Mouse (Mus musculus): ENCODE results near the gene Cd276.
A peak's percentile ranks its signal among the peaks of the same experiment; 100 is the strongest.
"Not testable (repeated sequence)": the region's sequence is repeated elsewhere in the genome, so short reads cannot be mapped to it uniquely, and the experiment has no call there.

Gene Cd276

DNA sequence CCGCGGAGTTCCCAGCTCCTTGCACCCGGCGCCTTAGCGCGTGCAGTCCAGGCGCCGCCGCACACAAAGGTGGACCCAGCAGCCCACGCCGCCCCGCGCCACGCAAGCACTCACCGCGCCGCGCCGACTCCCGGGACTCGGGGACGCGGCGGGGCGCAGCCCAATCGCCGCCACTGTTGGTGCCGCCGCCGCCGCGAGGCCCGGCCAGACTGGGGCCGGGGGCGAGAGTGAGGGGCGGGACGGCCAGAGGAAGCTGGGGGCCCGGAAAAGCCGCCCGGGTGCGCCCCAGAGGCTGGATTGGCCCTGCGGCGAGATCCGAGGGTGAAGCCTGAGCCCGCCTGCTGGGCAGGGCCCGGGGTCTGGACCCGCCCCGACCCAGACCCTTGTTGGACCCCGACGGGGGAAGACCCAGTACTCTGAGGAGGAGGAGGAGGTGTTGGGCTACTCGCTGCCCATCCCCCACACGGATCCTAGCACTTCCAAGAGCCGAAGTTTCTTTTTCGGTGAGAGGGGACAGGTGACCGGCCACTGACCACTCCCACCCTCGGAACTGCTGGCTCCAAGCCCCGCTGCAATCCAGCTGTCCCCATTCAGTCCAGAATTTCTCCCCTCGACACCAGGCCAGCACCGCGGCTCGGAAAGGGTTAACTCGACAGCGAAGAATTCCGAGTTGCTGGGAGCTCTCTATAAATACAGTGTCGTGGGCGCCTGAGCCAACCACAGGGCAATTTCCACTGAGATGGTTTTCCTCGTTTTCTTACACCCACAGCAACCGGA lies at the start of gene Cd276:
Gene Cd276 (minus strand): TSS at position 530 of the 777 bp plus-strand sequence.
- DNase-seq (ENCODE audit: low spot score in 2 of 2): no peak

DNA sequence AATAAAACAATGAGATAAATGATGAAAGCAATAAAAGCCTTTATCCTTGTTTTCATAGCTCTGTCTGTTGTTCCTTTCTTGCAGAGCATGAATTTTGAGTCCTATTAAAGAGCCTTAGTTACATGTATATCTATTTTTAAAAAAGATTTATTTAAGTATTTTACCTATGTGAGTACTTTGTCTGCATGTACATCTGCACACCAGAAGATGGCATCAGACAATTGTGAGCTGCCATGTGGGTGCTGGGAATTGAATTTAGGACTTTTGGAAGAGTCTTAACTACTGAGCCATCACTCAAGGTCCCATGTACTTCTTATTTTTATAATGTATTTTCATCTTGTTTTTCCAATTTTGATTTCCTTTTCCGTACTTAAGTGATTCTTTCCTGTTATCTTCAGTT lies 40.1 kb upstream of the Cd276 start:
- DNase-seq (ENCODE audit: low spot score in 2 of 2): no peak

DNA sequence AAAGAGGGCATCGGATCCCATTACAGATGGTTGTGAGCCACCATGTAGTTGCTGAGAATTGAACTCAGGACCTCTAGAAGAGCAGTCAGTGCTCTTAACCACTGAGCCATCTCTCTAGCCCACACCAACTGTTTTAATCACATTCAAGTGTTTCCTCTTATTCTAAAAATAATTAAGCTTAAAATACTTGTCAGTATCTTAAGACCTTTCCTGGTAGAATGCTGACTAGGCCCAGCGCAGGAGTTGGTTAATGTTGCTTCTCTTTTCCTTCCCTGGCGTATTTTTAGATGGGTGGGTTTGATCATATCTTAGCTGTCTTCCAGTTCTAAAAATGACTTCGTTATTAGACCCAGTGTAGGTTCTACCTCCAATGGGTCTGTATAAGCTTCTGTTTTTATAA lies 33.4 kb upstream of the Cd276 start:
- no peak for DNase-seq (ENCODE audit: low spot score in 2 of 2)

DNA sequence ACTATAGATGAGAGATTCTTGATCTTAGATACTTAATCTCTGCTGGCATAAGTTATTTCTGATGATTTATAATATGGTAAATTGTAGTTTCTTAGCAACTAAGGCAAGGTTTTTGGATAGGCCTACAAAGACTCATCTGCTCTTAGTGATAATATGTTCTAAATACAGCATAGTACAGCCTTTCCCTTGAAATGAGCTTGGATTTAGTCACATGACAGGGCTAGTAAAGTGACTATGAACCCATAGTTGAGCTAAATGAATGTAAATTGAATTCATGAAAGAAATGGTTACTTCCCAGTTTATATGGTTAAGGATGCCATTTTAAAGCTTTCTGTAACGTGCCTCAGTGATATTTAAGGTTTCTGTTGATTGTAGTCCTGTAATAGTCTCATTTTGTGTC lies 29.1 kb upstream of the Cd276 start:
- no peak for DNase-seq (ENCODE audit: low spot score in 2 of 2)

DNA sequence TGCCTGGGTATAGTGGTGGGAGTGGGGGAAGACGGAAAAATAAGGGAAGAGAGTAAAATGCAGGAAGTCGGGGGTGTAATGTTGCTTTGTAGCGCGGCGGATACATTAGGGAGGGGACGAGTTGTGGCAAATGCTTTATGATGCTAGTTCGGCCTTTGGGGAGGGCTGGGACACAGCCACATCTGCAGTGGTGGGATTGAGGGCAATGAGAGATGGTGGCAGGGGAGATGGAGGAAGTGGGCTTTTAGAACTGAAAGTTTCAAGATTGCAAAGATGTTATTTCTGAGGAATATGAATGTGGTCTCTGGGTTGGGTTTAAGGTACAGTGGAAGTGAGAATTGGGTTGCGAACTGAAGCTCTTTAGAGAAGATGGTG lies 28.0 kb upstream of the Cd276 start:
- DNase-seq (ENCODE audit: low spot score in 2 of 2): peak; percentile 29 to 43

DNA sequence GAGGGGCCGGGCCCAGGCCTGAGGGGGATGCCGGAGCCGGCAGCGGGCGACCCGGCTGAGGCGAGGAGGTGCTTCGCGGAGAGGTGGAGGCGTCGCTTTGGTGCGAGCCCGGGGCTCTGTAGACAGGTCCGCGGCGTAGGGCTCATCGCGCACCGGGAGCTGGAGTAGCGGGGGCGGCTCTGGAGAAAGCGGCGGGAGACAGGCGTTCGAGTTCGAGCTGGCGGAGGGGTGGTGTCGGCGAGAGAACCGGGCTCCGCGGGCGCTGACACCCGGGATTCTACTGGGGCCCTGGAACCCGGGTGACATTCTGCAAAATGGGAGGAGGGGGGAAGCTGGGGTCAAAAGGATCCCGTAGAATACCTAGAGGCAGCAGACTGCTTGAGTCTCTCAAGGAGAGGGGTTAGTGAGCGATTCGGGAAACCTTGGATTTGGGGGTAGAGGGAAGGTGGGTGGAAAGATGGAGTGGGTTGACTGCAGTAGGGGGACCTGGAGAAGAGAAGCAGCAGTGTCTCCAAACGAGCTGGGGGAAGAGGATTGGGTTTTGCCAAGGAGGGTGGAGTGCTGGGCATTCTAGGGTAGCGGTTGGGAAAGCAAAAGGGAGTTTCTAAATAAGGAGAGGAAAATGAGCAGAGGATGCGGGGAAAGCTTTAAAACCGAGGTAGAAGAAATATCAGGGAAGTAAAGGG lies 27.5 kb upstream of the Cd276 start:
- DNase-seq (ENCODE audit: low spot score in 2 of 2): peak in 1 of 2 experiments; percentile 1

DNA sequence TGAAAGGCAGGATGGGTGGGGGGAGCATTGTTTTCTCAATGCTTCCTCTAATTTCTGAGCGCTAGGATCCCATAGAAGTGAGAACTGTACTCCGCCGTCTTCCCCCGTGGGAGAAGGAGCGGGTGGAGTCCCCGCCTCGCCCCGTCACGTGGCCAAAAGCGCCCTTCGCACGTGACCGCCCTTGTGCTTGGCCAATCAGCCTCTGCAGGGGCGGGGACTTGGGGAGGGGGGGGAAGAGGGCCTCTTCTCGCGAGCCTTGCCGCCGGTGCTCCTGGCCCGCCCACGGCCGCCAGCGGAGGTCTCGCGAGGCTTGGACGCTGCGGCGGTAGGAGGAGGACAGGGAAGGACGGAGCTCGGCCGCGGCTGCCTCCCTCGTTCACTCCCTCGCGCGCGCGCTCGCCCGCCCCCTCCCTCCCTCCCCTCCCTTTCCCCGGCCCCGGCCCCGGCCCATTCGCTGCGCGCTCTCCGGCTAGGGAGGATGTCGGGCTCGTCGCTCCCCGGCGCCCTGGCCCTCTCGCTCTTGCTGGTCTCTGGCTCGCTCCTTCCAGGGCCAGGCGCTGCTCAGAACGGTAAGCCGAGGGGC lies 26.8 kb upstream of the Cd276 start, which contains the start of gene Nptn:
Gene Nptn (plus strand): TSS at position 283 of the 583 bp plus-strand sequence.
- DNase-seq (ENCODE audit: low spot score in 2 of 2): peak; percentile 98

DNA sequence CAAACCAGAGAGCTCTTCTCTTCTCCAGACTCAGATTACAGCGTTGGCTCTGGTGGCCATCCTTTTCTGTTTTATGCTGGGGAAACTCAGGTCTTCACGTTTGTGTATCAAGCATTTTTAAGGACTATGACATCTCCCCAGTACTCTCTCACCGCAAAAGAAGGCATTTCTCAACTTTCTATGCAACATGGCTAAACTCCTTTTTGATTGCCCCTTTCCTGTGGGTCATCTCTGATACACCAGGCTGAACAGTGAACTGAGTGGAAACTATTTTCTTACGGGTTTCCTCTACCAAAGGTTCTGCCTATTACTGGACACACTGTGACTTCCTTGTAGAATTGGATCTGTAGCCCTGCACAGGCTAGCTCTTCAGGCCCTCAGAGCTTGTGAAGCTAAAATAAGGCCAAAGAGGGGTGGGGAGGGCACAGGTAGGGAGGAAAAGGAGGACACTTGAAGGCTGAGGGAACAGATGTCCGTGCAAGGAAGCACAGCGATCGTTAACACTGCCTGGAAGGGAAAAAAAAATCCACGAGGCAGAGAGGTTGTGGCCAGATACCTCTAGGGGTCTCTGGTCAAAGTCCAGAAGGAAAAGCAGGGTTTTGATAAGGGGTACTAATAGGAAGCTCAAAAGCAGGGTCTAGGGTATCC lies 26.2 kb upstream of the Cd276 start:
- no peak for DNase-seq (ENCODE audit: low spot score in 2 of 2)

DNA sequence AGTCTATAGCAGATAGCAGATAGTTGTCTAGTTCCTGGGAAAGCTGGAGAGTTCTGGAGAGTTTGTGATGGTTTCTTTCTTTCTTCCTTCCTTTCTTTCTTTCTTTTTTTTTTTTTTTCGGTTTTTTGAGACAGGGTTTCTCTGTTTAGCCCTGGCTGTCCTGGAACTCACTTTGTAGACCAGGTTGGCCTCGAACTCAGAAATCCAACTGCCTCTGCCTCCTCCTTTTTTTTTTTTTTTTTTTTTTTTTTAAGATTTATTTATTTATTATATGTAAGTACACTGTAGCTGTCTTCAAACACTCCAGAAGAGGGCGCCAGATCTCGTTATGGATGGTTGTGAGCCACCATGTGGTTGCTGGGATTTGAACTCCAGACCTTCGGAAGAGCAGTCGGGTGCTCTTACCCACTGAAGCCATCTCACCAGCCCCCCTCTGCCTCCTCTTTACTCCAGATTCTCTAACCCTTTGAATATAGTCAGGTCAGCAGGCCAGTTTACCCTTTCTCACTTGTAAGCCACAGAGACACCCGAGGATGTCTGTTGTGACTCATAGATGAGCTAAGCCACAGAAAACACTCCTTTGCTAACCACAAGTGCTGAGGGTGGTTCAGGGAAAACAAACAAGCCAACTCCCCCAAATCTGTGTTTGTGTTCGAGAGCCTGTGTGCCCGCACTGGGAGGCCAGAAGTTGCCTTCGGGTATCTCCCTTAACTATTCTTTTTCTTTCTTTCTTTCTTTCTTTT lies 25.4 kb upstream of the Cd276 start:
- DNase-seq (ENCODE audit: low spot score in 2 of 2): not testable (repeated sequence)

DNA sequence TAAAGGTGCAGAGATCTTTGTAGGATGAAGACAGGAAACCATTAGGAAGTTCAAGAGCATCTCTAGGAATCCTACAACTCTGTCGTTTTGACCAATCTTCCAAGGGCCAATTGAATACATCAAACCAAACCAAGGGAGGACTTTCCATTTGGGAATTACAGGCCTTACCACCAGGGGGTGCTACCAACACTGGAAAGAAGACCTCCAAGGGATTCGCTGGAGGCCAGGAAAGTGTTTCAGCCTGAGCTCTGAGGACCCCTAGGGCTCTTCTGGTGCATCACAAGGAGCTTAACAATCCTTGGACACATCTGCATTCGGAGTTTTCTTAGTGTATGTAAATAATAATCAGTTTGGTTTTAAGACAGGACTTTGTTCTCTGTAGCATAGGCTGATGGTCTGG lies 23.4 kb upstream of the Cd276 start:
- DNase-seq (ENCODE audit: low spot score in 2 of 2): peak; percentile 46 to 73

DNA sequence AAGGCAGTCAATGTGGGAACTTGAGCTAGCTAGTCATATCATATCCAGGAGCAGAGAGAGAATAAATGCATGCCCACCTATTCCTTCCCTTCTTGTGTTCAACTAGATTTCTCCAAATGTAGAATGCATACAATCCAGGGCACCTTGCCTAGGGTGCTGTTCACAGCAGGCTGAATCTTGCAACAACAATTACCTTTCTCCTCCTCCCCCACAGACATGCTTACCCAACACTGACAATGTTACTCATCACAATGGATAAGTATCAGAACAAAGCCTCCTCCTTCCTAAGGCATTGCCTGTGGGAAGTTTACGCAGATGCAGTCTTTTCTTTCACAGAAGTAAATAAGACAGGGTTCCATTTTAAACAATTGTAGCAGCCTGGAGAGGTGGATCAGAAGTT lies 15.8 kb upstream of the Cd276 start:
- no peak for DNase-seq (ENCODE audit: low spot score in 2 of 2)

DNA sequence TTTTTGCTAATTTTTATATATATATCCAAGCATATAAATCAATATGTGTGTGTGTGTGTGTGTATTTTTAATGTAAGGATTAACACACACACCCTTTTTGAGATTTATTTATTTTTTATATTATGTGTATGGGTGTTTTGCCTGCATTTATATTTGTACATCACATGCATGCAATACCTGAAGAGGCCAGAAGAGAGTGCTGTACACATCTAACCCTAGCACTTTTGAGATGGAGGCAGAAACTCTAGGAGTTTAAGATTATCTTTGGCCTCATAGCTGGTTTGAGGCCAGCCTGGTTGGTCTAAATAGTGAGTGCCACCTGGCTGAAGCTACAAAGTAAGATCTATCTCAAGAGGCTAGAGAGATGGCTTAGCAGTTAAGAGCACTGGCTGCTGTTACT lies 12.4 kb upstream of the Cd276 start:
- DNase-seq (ENCODE audit: low spot score in 2 of 2): no peak

DNA sequence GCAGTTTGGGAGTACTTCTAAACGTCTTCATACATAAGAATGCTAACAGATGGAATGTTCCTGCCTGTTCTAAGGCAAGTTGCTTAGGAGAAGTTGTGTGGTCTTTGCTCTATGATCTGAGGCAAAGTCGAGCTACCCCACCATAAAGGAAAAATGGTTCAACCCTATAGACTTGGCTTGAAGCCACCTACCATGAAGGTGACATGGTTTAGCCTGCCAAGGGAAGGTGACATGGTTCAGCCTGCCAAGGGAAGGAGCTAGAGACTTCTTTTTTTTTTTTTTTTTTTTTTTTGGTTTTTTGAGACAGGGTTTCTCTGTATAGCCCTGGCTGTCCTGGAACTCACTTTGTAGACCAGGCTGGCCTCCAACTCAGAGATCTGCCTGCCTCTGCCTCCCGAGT lies 10.7 kb upstream of the Cd276 start:
- DNase-seq (ENCODE audit: low spot score in 2 of 2): not testable (repeated sequence)

DNA sequence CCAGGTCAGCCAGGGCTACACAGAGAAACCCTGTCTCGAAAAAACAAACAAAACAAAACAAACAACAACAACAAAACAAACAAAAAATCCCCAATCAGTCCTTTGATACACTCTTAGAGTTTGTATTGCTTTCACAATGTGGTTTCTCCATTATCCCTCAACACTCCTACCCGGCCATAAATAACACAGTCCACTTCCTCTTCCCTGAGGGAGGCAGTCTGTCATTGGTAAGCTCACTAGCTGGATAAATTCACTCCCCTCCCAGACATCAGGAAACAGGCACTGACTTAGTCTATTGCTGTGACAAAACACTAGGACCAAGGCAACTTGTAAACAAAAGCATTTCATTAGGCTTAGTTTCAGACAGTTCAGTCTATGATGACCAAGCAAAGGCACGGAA lies 5.0 kb upstream of the Cd276 start:
- DNase-seq (ENCODE audit: low spot score in 2 of 2): no peak

DNA sequence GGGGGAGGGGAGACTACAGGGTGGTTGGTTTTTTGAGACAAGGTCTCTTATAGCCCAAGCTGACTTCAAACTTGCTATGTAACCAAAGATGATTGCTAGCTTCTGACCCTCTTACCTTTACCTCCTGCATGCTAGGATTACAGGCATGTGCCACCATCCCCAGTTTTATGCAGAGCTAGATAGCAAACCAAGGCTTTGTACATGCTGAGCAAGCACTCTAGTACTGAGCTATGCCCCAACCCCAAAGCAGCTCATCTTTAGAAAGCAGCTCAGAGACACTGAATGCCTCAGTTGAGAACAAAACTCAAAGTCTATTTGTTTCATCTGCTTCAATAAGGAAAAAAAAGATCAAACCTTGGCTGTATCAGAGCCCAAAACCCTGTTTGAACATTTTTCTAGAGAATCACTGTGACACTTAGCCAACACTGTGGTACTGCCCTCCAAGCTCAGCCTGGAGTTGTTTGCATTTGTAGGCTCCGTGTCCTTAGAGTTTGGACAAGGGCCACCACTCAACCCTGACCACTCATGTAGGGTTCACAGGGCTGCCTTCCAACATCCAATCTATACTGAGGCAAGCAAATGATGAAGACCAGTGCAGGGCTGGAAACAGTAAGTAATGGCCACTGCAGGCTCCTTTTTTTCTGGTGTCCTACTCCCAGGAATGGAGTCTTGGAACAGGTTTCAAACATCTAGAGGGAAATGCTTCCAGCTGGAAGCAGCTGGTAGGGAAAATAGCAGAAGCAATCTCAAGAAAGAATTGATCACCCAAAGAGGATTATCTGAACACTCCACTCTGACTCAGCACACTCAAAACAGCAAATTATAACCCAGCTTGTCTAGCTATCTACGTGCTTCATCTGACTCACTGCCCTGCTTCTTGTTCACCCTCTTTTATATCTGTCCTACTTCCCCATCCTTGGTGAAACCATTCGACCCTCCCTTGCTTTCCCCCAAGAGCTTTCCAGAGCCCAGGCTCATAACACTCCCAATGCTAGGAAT lies 2.5 kb upstream of the Cd276 start:
- no peak for DNase-seq (ENCODE audit: low spot score in 2 of 2)

DNA sequence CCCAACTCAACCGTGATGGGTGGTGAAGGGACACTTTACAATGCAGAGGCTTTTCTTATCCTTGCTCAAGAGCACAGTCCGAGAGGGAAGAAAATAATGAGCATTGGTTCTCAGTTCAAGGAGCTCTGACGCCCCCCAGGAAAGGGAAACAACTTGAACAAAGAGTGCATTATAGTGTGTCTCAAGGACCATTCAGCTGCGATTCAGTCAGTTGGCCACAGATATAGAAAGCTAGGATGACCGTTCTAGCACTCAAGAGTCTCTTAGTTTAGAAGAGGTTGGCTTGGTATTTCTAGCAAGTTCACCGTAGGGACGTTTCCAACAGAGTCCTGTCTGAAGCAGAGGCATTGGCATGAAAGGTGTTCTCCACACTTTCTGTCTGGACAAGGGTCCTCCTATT lies 1.4 kb upstream of the Cd276 start:
- DNase-seq (ENCODE audit: low spot score in 2 of 2): no peak

DNA sequence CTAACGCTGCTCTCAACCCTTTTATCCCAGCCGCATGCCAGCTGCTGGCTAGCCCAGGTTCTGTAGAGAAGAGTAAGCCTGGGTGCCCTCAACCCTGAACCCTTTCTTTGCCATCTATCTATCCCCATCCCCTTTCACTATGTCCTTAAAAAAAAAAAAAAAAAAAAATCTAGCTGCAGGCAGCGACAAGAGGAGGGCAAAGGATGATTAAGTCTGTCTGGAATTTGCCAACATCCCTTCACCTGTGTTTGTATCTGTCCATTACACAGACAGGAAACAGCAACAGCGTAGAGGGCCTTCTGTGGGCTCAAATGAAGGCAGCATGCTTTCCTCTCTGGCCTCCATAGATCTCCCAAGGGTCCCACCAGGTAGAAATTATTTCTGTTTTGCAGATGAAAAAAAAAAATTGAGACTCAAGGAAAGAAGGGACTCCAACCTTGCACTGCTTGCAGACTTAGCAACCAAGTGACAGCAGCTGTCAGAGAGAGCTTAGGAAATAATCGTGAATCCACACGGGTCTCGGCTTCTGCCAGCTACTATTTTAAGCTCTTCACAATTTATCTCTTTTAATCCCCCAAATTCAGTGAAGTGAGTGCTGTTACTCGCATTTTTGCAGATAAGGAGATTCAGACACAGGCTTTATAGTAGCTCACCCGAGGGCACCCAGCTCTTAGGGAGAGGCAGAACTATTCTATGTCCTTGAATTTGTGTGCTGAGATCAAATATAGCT lies 613 bp upstream of the Cd276 start:
- no peak for DNase-seq (ENCODE audit: low spot score in 2 of 2)

DNA sequence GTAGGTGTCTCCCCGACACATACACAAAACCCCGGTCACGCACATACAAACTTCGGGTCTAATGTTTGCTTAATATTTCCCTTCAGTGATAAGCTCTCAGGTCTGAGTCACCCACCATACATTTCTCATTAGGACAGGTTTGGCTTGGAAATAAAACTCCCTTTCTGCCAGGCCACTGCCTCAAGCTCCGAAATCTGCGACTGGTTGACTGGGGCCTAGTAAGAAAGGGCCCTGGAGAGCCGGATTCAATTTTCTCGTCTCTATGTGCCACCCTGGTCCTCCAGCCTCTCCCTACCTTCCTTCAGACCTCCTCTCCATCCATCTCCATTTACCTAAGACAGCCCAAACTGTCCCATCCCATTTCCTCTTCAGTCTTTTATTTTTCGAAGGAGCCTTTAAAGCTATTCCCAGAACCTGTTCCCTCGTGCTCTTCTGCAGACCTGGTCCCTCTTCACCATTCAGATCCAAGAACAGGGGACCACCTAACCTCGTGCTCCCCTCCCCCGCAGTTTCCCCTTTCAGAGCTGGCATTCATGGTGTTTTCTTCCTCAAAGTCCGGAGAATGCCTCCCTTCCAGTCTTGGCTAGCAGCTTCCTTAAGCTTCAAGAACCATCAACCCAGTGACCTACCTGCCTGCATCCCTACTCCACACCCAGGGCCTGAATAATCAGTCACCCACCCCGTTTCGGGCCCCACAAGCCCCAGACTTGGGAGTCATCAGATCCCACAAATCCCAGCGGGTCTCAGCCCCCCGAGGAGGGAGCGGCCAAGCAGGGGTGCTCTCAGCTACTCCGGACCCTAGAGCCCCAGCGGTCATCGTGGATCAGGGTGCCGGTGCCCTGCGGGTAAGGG lies 955 bp downstream of the Cd276 start:
- DNase-seq (ENCODE audit: low spot score in 2 of 2): no peak

DNA sequence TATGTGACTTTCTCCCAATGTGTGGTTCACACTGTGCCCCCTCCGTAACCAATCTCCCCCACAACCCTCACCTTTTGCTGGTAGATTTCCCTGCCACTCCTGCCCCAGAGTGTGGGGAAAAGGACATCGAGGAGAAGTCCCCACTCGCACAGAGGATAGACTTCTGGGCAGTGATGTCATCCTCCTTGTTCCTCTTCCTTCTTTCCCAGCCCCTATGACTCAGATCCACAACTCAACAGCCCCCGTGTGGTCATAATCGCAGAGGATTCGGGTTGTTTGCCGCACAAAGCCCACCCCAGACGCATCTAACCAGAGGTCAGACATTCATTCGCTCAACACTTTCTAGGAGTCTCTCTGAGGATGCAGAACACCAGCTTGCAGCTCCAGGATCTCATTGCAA lies 3.2 kb downstream of the Cd276 start:
- no peak for DNase-seq (ENCODE audit: low spot score in 2 of 2)

Measured in spleen, postnatal 36 days (tissue).